In genomic region chrX:135975226-135975552, GRCm38 (mm10) we compare ENCODE assay signal across 9 mouse cellular contexts. TPM values are rescaled to one million over a fixed set of nuclear protein-coding genes. Genes with fewer than 3 reads are reported as not detected.
A peak's percentile ranks its signal among the peaks of the same experiment; 100 is the strongest.
DNase-seq lines count a peak whose midpoint lies in the region; ATAC-seq and TF ChIP-seq lines count a peak whose summit lies in the region.
"Had no signal": no experiment of that assay in that cellular context is flagged by ENCODE, and none has a peak within 500 bp of the region (broad histone marks: within the 10 kb centered on the region; RNA-seq: fewer than 3 reads in every experiment).

No protein-coding gene starts in this region.

- peak; percentile 44 for DNase-seq in ES-E14 (ENCODE audit: low read depth, low spot score)
- DNase-seq in adrenal gland, postnatal 36 days, result peak; percentile 70 to 72
- DNase-seq in embryonic facial prominence, embryonic 11.5 days (ENCODE audit: low spot score), result peak; percentile 70
- DNase-seq in layer of hippocampus, adult 9-11 months, result peak; percentile 59
- peak; percentile 53 for DNase-seq in lung, postnatal 25 days (ENCODE audit: low spot score)
- DNase-seq in right cerebral cortex, adult 2 months (ENCODE audit: low spot score in 2 of 2), result peak; percentile 91 to 93
- peak; percentile 65 for DNase-seq in urinary bladder, postnatal 14 days (ENCODE audit: low spot score)

- H3K9ac ChIP-seq in ES-E14 (ENCODE audit: insufficient read depth, low read depth, low read length, poor library complexity, severe bottlenecking), result no peak overlapping the region
- H3K9ac ChIP-seq in embryonic facial prominence, embryonic 11.5 days (replicated peaks; ENCODE audit: low read length), result no peak overlapping the region
- no peak overlapping the region for H3K9ac ChIP-seq in heart, embryonic 14.5 days (ENCODE audit: low read length)
- H3K9ac ChIP-seq: lung, embryonic 15.5 days had no signal

- no peak overlapping the region for H3K27ac ChIP-seq in ES-E14 (ENCODE audit: insufficient read depth, low read depth, low read length, poor library complexity, severe bottlenecking)
- no peak overlapping the region for H3K27ac ChIP-seq in embryonic facial prominence, embryonic 11.5 days (replicated peaks; ENCODE audit: low read depth, low read length)
- H3K27ac ChIP-seq in heart, embryonic 14.5 days (replicated peaks in 1 of 2; ENCODE audit: control insufficient read depth in 1 of 2, insufficient read depth in 1 of 2, low read depth in 2 of 2, low read length in 2 of 2), result no peak overlapping the region
- H3K27ac ChIP-seq: lung, embryonic 15.5 days had no signal

- no peaks in the 10 kb centered on the region for H3K27me3 ChIP-seq in embryonic facial prominence, embryonic 11.5 days (ENCODE audit: control insufficient read depth, insufficient read depth, low read length)
- no peaks in the 10 kb centered on the region for H3K27me3 ChIP-seq in heart, embryonic 14.5 days (ENCODE audit: control insufficient read depth, insufficient read depth, low read length)
- H3K27me3 ChIP-seq: lung, embryonic 15.5 days had no signal

- WGBS in embryonic facial prominence, embryonic 11.5 days, result 26% methylated on average over 8 of the region's 8 CpGs
- 24% methylated on average over 8 of the region's 8 CpGs for WGBS in heart, embryonic 14.5 days

- ATAC-seq in embryonic facial prominence, embryonic 11.5 days (replicated peaks; ENCODE audit: insufficient number of reproducible peaks, low FRiP score, low TSS enrichment, low read depth), result no peak
- no peak for ATAC-seq in heart, embryonic 14.5 days (ENCODE audit: insufficient number of reproducible peaks, insufficient read depth, low FRiP score, low read depth)

- in situ Hi-C loops in ES-E14 (cut with MboI; ENCODE audit: low sequenced_read_pairs in 2 of 2, unreplicated experiment in 2 of 2), result no loop called here

- H3K9me3 ChIP-seq in ES-E14 (ENCODE audit: control insufficient read depth, insufficient read depth, low read depth, low read length), result no peaks in the 10 kb centered on the region
- no peaks in the 10 kb centered on the region for H3K9me3 ChIP-seq in embryonic facial prominence, embryonic 11.5 days (replicated peaks; ENCODE audit: control insufficient read depth, low read length)
- H3K9me3 ChIP-seq in heart, embryonic 14.5 days (ENCODE audit: control insufficient read depth, low read length), result no peaks in the 10 kb centered on the region
- H3K9me3 ChIP-seq: lung, embryonic 15.5 days had no signal

- H3K4me3 ChIP-seq in ES-E14 (ENCODE audit: insufficient read depth in 1 of 2, low read depth in 1 of 2, low read length in 2 of 2, poor library complexity in 1 of 2, severe bottlenecking in 1 of 2), result peak overlapping the region in 1 of 2 experiments; percentile 28; a peak in 1 of 4 replicates
- no peak overlapping the region for H3K4me3 ChIP-seq in embryonic facial prominence, embryonic 11.5 days (ENCODE audit: low read depth, low read length)
- H3K4me3 ChIP-seq in heart, embryonic 14.5 days (ENCODE audit: control insufficient read depth in 1 of 2, insufficient read depth in 1 of 2, low read depth in 1 of 2, low read length in 2 of 2), result peak overlapping the region in 1 of 2 experiments; percentile 1; a peak in 1 of 4 replicates
- H3K4me3 ChIP-seq: lung, embryonic 15.5 days had no signal

- H3K4me2 ChIP-seq in embryonic facial prominence, embryonic 11.5 days (ENCODE audit: low read depth, low read length), result no peak overlapping the region
- peak overlapping the region; percentile 42 for H3K4me2 ChIP-seq in heart, embryonic 14.5 days (ENCODE audit: low read length)
- H3K4me2 ChIP-seq: lung, embryonic 15.5 days had no signal

- no peaks in the 10 kb centered on the region; a peak in 1 of 4 replicates for H3K4me1 ChIP-seq in ES-E14 (ENCODE audit: control insufficient read depth in 2 of 2, insufficient read depth in 2 of 2, low read length in 2 of 2, poor library complexity in 1 of 2)
- no peaks in the 10 kb centered on the region for H3K4me1 ChIP-seq in embryonic facial prominence, embryonic 11.5 days (ENCODE audit: control insufficient read depth, insufficient read depth, low read length)
- H3K4me1 ChIP-seq in heart, embryonic 14.5 days (ENCODE audit: control insufficient read depth in 2 of 2, insufficient read depth in 2 of 2, low read length in 2 of 2), result no peaks in the 10 kb centered on the region
- H3K4me1 ChIP-seq: lung, embryonic 15.5 days had no signal

- H3K36me3 ChIP-seq in ES-E14 (ENCODE audit: control insufficient read depth, insufficient read depth, low read length, poor library complexity, severe bottlenecking), result no peaks in the 10 kb centered on the region
- no peaks in the 10 kb centered on the region for H3K36me3 ChIP-seq in embryonic facial prominence, embryonic 11.5 days (replicated peaks; ENCODE audit: control insufficient read depth, insufficient read depth, low read depth, low read length)
- no peaks in the 10 kb centered on the region for H3K36me3 ChIP-seq in heart, embryonic 14.5 days (ENCODE audit: control insufficient read depth, insufficient read depth, low read length)
- H3K36me3 ChIP-seq: lung, embryonic 15.5 days had no signal

TF ChIP-seq in ES-E14, 5 proteins besides CTCF, POLR2A, EP300 and RAD21:
- no peak for TF ChIP-seq MAFK (IDR thresholded peaks at IDR 0.05; ENCODE audit: insufficient read depth, low read depth, low read length)
- TF ChIP-seq HCFC1 (IDR thresholded peaks at IDR 0.05; ENCODE audit: borderline replicate concordance, insufficient read depth, low read length), result no peak
- TF ChIP-seq ZC3H11A (IDR thresholded peaks at IDR 0.05; ENCODE audit: borderline replicate concordance, low read depth, low read length), result 0 out of 2 replicates have a peak, but pooled peaks have one; percentile 21

RNA-seq across cellular contexts. Expression of gene Arxes2, which starts 18.4 kb away (rescaled TPM):
- 54.2 and 89.3 TPM in 2 replicates for total RNA-seq in ES-E14 (2012; rRNA removed)
- total RNA-seq in adrenal gland, postnatal 36 days (2021), result 10 to 100 TPM; 40.9 to 73.2 TPM
- polyA plus RNA-seq in embryonic facial prominence, embryonic 11.5 days (2014; fragmentation: Nextera tagmentation; extraction: Ambion mirVana), result 126 and 134 TPM in 2 replicates
- 74.2 and 78.4 TPM in 2 replicates for polyA plus RNA-seq in heart, embryonic 14.5 days (2014; fragmentation: Nextera tagmentation; extraction: Ambion mirVana)

RNA-seq across cellular contexts. Expression of gene Arxes1, which starts 58.0 kb away (rescaled TPM):
- 17.7 and 30.7 TPM in 2 replicates for total RNA-seq in ES-E14 (2012; rRNA removed)
- total RNA-seq in adrenal gland, postnatal 36 days (2021), result 10 to 100 TPM in 1 of 2 experiments, 1 to 10 TPM in 1; 6.3 to 14.3 TPM
- 49.4 and 50.8 TPM in 2 replicates for polyA plus RNA-seq in embryonic facial prominence, embryonic 11.5 days (2014; fragmentation: Nextera tagmentation; extraction: Ambion mirVana)
- 27.5 and 27.6 TPM in 2 replicates for polyA plus RNA-seq in heart, embryonic 14.5 days (2014; fragmentation: Nextera tagmentation; extraction: Ambion mirVana)
